Mouse (Mus musculus): ENCODE data around the gene Dab1. TPM values are rescaled to one million over a fixed set of nuclear protein-coding genes. Genes with fewer than 3 reads are reported as not detected.

Dab1 gene
- polyA plus RNA-seq, 1 experiment: not detected

- Histone ChIP-seq H3K4me1 (ENCODE audit: control insufficient read depth, insufficient read depth, low read length) (no peaks in the 10 kb centered on the region; the same call in 1 of the 2 replicates), H3K27ac (ENCODE audit: insufficient read depth, low read depth, low read length) (no peak overlapping the region), H3K4me3 (ENCODE audit: insufficient read depth, low read depth, low read length) (no peak overlapping the region)
- TF ChIP-seq POLR2A (IDR thresholded peaks at IDR 0.05; ENCODE audit: insufficient read depth, low read depth, low read length): no peak
- no peak for TF ChIP-seq CTCF (IDR thresholded peaks at IDR 0.05; ENCODE audit: insufficient read depth, low read depth, low read length)
- WGBS: 80% methylated on average over 3 of the region's 3 CpGs
These were observed 1077.4 kb downstream of the Dab1 start for GRCm38 (mm10) chr4:104696522-104696921.

- 90% methylated on average over 4 of the region's 4 CpGs for WGBS
- Histone ChIP-seq H3K4me3 (ENCODE audit: insufficient read depth, low read depth, low read length) (no peak overlapping the region), H3K4me1 (ENCODE audit: control insufficient read depth, insufficient read depth, low read length) (peaks cover 3% of the 10 kb centered on the region), H3K27ac (ENCODE audit: insufficient read depth, low read depth, low read length) (no peak overlapping the region)
- TF ChIP-seq CTCF (IDR thresholded peaks at IDR 0.05; ENCODE audit: insufficient read depth, low read depth, low read length) (no peak), POLR2A (IDR thresholded peaks at IDR 0.05; ENCODE audit: insufficient read depth, low read depth, low read length) (no peak)
These were observed 1078.5 kb downstream of the Dab1 start for GRCm38 (mm10) chr4:104697703-104698102.

- no peak overlapping the region for H3K4me3 ChIP-seq (ENCODE audit: insufficient read depth, low read depth, low read length)
- WGBS: 54% methylated on average over 10 of the region's 10 CpGs
- peak overlapping the region; percentile 10; the same call in 1 of the 2 replicates for H3K27ac ChIP-seq (ENCODE audit: insufficient read depth, low read depth, low read length)
These were observed 1086.8 kb downstream of the Dab1 start for GRCm38 (mm10) chr4:104705664-104706645.

GRCm38 (mm10) chr4:104712338-104713083 is 1093.4 kb downstream of the Dab1 start:
- Histone ChIP-seq H3K4me1 (ENCODE audit: control insufficient read depth, insufficient read depth, low read length) (peaks cover 8% of the 10 kb centered on the region), H3K27ac (ENCODE audit: insufficient read depth, low read depth, low read length) (no peak overlapping the region), H3K4me3 (ENCODE audit: insufficient read depth, low read depth, low read length) (no peak overlapping the region)
- 70% methylated on average over 15 of the region's 15 CpGs for WGBS
- no peak for TF ChIP-seq CTCF (IDR thresholded peaks at IDR 0.05; ENCODE audit: insufficient read depth, low read depth, low read length)
- no peak for TF ChIP-seq POLR2A (IDR thresholded peaks at IDR 0.05; ENCODE audit: insufficient read depth, low read depth, low read length)

More at GRCm38 (mm10) chr4:104705664-104706645, 1086.8 kb downstream of the Dab1 start:
- TF ChIP-seq CTCF (IDR thresholded peaks at IDR 0.05; ENCODE audit: insufficient read depth, low read depth, low read length): no peak
- TF ChIP-seq POLR2A (IDR thresholded peaks at IDR 0.05; ENCODE audit: insufficient read depth, low read depth, low read length): no peak
- peaks cover 14% of the 10 kb centered on the region for H3K4me1 ChIP-seq (ENCODE audit: control insufficient read depth, insufficient read depth, low read length)

GRCm38 (mm10) chr4:104714925-104715519 is 1095.9 kb downstream of the Dab1 start:
- TF ChIP-seq CTCF (IDR thresholded peaks at IDR 0.05; ENCODE audit: insufficient read depth, low read depth, low read length): no peak
- TF ChIP-seq POLR2A (IDR thresholded peaks at IDR 0.05; ENCODE audit: insufficient read depth, low read depth, low read length): no peak

GRCm38 (mm10) chr4:104715857-104716256 is 1096.7 kb downstream of the Dab1 start:
- peak overlapping the region; percentile 76; the same call in 1 of the 2 replicates for H3K27ac ChIP-seq (ENCODE audit: insufficient read depth, low read depth, low read length)
- H3K4me1 ChIP-seq (ENCODE audit: control insufficient read depth, insufficient read depth, low read length): peaks cover 30% of the 10 kb centered on the region
- 73% methylated on average over 6 of the region's 6 CpGs for WGBS
- TF ChIP-seq CTCF (IDR thresholded peaks at IDR 0.05; ENCODE audit: insufficient read depth, low read depth, low read length): no peak
- no peak for TF ChIP-seq POLR2A (IDR thresholded peaks at IDR 0.05; ENCODE audit: insufficient read depth, low read depth, low read length)
- H3K4me3 ChIP-seq (ENCODE audit: insufficient read depth, low read depth, low read length): no peak overlapping the region

More at GRCm38 (mm10) chr4:104714925-104715519, 1095.9 kb downstream of the Dab1 start:
- WGBS: 79% methylated on average over 9 of the region's 9 CpGs
- H3K4me3 ChIP-seq (ENCODE audit: insufficient read depth, low read depth, low read length): no peak overlapping the region
- H3K4me1 ChIP-seq (ENCODE audit: control insufficient read depth, insufficient read depth, low read length): peaks cover 23% of the 10 kb centered on the region
- H3K27ac ChIP-seq (ENCODE audit: insufficient read depth, low read depth, low read length): 0 out of 2 replicates have a peak overlapping the region, but pooled peaks have one; percentile 17

GRCm38 (mm10) chr4:104716506-104716905 is 1097.3 kb downstream of the Dab1 start:
- TF ChIP-seq CTCF (IDR thresholded peaks at IDR 0.05; ENCODE audit: insufficient read depth, low read depth, low read length) (no peak), POLR2A (IDR thresholded peaks at IDR 0.05; ENCODE audit: insufficient read depth, low read depth, low read length) (no peak)
- Histone ChIP-seq H3K27ac (ENCODE audit: insufficient read depth, low read depth, low read length) (peak overlapping the region; percentile 76), H3K4me3 (ENCODE audit: insufficient read depth, low read depth, low read length) (no peak overlapping the region), H3K4me1 (ENCODE audit: control insufficient read depth, insufficient read depth, low read length) (peaks cover 30% of the 10 kb centered on the region)
- WGBS: 51% methylated on average over 1 of the region's 1 CpGs

GRCm38 (mm10) chr4:104718973-104719795 is 1100.0 kb downstream of the Dab1 start:
- WGBS: 16% methylated on average over 13 of the region's 13 CpGs
- H3K4me3 ChIP-seq (ENCODE audit: insufficient read depth, low read depth, low read length): no peak overlapping the region
- no peak for TF ChIP-seq POLR2A (IDR thresholded peaks at IDR 0.05; ENCODE audit: insufficient read depth, low read depth, low read length)
- TF ChIP-seq CTCF (IDR thresholded peaks at IDR 0.05; ENCODE audit: insufficient read depth, low read depth, low read length): no peak
- H3K4me1 ChIP-seq (ENCODE audit: control insufficient read depth, insufficient read depth, low read length): peaks cover 36% of the 10 kb centered on the region
- peak overlapping the region; percentile 87 for H3K27ac ChIP-seq (ENCODE audit: insufficient read depth, low read depth, low read length)

Measured in olfactory bulb, adult 2 months (tissue).